Mouse (Mus musculus) A20 (cell line): Measurements from ENCODE around the gene Abr.

Source experiments
- DNase-seq: peaks from one replicate; pipeline ENCODE4 v3.0.0-alpha.2; 2011; ENCODE audit warnings: low read depth, low spot score

Abr gene

GRCm38 (mm10) chr11:76461201-76461600 lies 160.9 kb downstream of the Abr start:
- DNase-seq: no peak

- no peak for DNase-seq
Observed at GRCm38 (mm10) chr11:76459489-76459888, 162.6 kb downstream of the Abr start.

- DNase-seq: peak; percentile 84
Observed at GRCm38 (mm10) chr11:76458730-76459129, 163.4 kb downstream of the Abr start.

- peak; percentile 22 for DNase-seq
Observed at GRCm38 (mm10) chr11:76456897-76457296, 165.2 kb downstream of the Abr start.

GRCm38 (mm10) chr11:76456233-76456632 lies 165.9 kb downstream of the Abr start:
- peak; percentile 83 for DNase-seq

GRCm38 (mm10) chr11:76454492-76454891 lies 167.6 kb downstream of the Abr start:
- peak; percentile 71 for DNase-seq

- DNase-seq: no peak
Observed at GRCm38 (mm10) chr11:76450202-76450561, 171.9 kb downstream of the Abr start.

GRCm38 (mm10) chr11:76449520-76450201 lies 172.5 kb downstream of the Abr start:
- no peak for DNase-seq

- peak; percentile 36 for DNase-seq
Observed at GRCm38 (mm10) chr11:76446251-76446650, 175.9 kb downstream of the Abr start.

GRCm38 (mm10) chr11:76445459-76445858 lies 176.7 kb downstream of the Abr start:
- no peak for DNase-seq

GRCm38 (mm10) chr11:76439666-76440065 lies 182.4 kb downstream of the Abr start:
- no peak for DNase-seq

GRCm38 (mm10) chr11:76436864-76437437 lies 185.2 kb downstream of the Abr start:
- DNase-seq: no peak

- DNase-seq: no peak
Observed at GRCm38 (mm10) chr11:76436009-76436408, 186.1 kb downstream of the Abr start.

- DNase-seq: no peak
Observed at GRCm38 (mm10) chr11:76429966-76430631, 192.0 kb downstream of the Abr start.

- no peak for DNase-seq
Observed at GRCm38 (mm10) chr11:76429556-76429955, 192.6 kb downstream of the Abr start.

- DNase-seq: peak; percentile 22
Observed at GRCm38 (mm10) chr11:76429046-76429445, 193.1 kb downstream of the Abr start.

- no peak for DNase-seq
Observed at GRCm38 (mm10) chr11:76427781-76428180, 194.3 kb downstream of the Abr start.

- no peak for DNase-seq
Observed at GRCm38 (mm10) chr11:76425749-76426148, 196.4 kb downstream of the Abr start.

- no peak for DNase-seq
Observed at GRCm38 (mm10) chr11:76420896-76421295, 201.2 kb downstream of the Abr start.

GRCm38 (mm10) chr11:76419179-76419578 lies 202.9 kb downstream of the Abr start:
- DNase-seq: no peak

- no peak for DNase-seq
Observed at GRCm38 (mm10) chr11:76418423-76418822, 203.7 kb downstream of the Abr start.

GRCm38 (mm10) chr11:76415985-76416384 lies 206.1 kb downstream of the Abr start:
- DNase-seq: no peak

GRCm38 (mm10) chr11:76415001-76415400 lies 207.1 kb downstream of the Abr start:
- DNase-seq: no peak
